Mouse (Mus musculus): ENCODE results near the gene Gm36028. TPM values are rescaled to one million over a fixed set of nuclear protein-coding genes. Genes with fewer than 3 reads are reported as not detected.

Gm36028 gene
- polyA plus RNA-seq, 1 experiment from 2014 or later: 6.2 TPM

GRCm38 (mm10) chr16:37808866-37809622 is 51.9 kb downstream of the Gm36028 start:
- Histone ChIP-seq H3K9me3 (ENCODE audit: control insufficient read depth) (no peaks in the 10 kb centered on the region), H3K36me3 (ENCODE audit: control insufficient read depth, insufficient read depth) (no peaks in the 10 kb centered on the region; the same call in 1 of the 2 replicates), H3K4me2 (replicated peaks; ENCODE audit: low read depth) (no peak overlapping the region; the same call in 1 of the 2 replicates), H3K4me1 (replicated peaks; ENCODE audit: control insufficient read depth, insufficient read depth, low read length) (0 out of 2 replicates have a peak, but pooled peaks cover 3% of the 10 kb centered on the region), H3K9ac (ENCODE audit: low read depth, low read length) (no peak overlapping the region), H3K27me3 (replicated peaks; ENCODE audit: control insufficient read depth, insufficient read depth, low read length) (no peaks in the 10 kb centered on the region), H3K27ac (ENCODE audit: low read depth, low read length) (no peak overlapping the region; the same call in 1 of the 2 replicates), H3K4me3 (ENCODE audit: low read depth, low read length) (no peak overlapping the region)
- no peak for TF ChIP-seq CTCF (IDR thresholded peaks at IDR 0.05; ENCODE audit: low read depth)
- 56% methylated on average over 10 of the region's 10 CpGs for WGBS
- ATAC-seq: no peak

GRCm38 (mm10) chr16:37807269-37807668 is 53.7 kb downstream of the Gm36028 start:
- TF ChIP-seq CTCF (IDR thresholded peaks at IDR 0.05; ENCODE audit: low read depth): no peak
- Histone ChIP-seq H3K4me3 (ENCODE audit: low read depth, low read length) (no peak overlapping the region), H3K27me3 (replicated peaks; ENCODE audit: control insufficient read depth, insufficient read depth, low read length) (no peaks in the 10 kb centered on the region), H3K4me2 (replicated peaks; ENCODE audit: low read depth) (no peak overlapping the region), H3K27ac (ENCODE audit: low read depth, low read length) (no peak overlapping the region), H3K9ac (ENCODE audit: low read depth, low read length) (no peak overlapping the region), H3K4me1 (replicated peaks; ENCODE audit: control insufficient read depth, insufficient read depth, low read length) (0 out of 2 replicates have a peak, but pooled peaks cover 3% of the 10 kb centered on the region), H3K36me3 (ENCODE audit: control insufficient read depth, insufficient read depth) (no peaks in the 10 kb centered on the region; the same call in 1 of the 2 replicates), H3K9me3 (ENCODE audit: control insufficient read depth) (no peaks in the 10 kb centered on the region)
- WGBS: 87% methylated on average over 8 of the region's 8 CpGs
- no peak for ATAC-seq

DNA sequence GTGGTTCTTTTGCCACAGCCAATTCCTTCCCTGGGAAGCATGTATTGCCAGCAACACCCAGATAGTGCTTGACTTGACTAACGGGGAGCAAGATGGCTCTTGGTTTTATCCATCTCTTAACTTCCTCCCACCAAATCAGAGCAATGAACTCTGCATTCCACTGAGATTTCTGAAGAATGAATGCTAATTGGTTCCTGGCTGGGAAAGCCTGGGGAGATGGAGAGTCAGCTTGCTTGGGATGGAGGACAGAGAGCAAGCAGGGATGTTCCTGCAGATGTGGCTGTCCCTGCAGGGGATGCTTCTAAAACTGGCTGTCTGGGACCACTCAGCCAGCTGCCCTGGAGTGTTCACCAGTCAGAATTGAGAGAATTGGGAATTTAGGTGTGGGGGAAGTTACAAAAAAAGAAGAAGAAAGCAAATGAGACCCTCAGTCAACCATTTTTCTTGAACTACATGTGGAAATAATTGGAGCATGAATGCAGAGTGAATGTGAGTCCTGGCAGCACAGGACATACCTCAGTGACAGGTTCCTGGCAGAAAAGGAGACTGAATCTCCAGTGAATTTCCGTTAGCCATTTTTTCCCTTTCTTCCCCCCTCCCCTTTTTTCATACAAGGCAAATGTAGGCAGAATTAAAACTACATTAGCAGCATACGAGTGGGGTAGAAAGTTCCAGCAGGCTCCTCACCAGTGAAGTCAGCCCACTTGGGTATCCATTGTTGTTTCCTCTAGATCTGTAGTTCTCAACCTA is 55.0 kb downstream of the Gm36028 start:
- no peaks in the 10 kb centered on the region for H3K9me3 ChIP-seq (ENCODE audit: control insufficient read depth)
- H3K27ac ChIP-seq (ENCODE audit: low read depth, low read length): no peak overlapping the region
- H3K4me1 ChIP-seq (replicated peaks; ENCODE audit: control insufficient read depth, insufficient read depth, low read length): 0 out of 2 replicates have a peak, but pooled peaks cover 3% of the 10 kb centered on the region
- no peak overlapping the region for H3K4me2 ChIP-seq (replicated peaks; ENCODE audit: low read depth)
- no peak for ATAC-seq
- no peak overlapping the region for H3K4me3 ChIP-seq (ENCODE audit: low read depth, low read length)
- no peaks in the 10 kb centered on the region for H3K27me3 ChIP-seq (replicated peaks; ENCODE audit: control insufficient read depth, insufficient read depth, low read length)
- H3K9ac ChIP-seq (ENCODE audit: low read depth, low read length): no peak overlapping the region
- WGBS: 75% methylated on average over 3 of the region's 3 CpGs
- no peaks in the 10 kb centered on the region; the same call in 1 of the 2 replicates for H3K36me3 ChIP-seq (ENCODE audit: control insufficient read depth, insufficient read depth)
- TF ChIP-seq CTCF (IDR thresholded peaks at IDR 0.05; ENCODE audit: low read depth): no peak

DNA sequence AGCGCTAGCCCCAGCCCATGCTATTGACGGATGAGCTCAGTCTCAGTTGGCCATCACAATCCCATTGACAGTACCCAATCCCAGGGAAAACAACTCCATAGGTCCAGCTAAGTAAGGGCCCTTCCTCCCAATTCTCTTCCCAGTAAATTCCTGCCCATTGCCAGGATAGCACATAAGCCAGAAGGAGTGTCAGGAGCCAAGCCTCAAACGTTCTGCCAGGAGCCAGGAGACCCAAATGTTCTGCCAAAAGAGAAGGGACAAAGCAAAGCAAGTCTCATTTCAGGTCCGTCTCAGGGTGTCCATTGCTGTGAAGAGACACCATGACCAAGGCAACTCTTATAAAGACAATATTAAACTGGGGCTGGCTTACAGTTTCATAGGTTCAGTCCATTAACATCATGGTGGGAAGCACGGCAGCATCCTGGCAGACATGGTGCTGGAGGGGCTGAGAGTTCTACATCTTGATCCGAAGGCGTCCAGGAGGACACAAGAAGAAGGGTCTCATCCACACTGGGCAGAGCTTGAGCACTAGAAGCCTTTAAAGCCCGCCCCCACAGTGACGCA is 57.5 kb downstream of the Gm36028 start:
- Histone ChIP-seq H3K27ac (ENCODE audit: low read depth, low read length) (no peak overlapping the region), H3K4me3 (ENCODE audit: low read depth, low read length) (no peak overlapping the region), H3K27me3 (replicated peaks; ENCODE audit: control insufficient read depth, insufficient read depth, low read length) (no peaks in the 10 kb centered on the region), H3K9me3 (ENCODE audit: control insufficient read depth) (no peaks in the 10 kb centered on the region), H3K4me1 (replicated peaks; ENCODE audit: control insufficient read depth, insufficient read depth, low read length) (no peaks in the 10 kb centered on the region), H3K36me3 (ENCODE audit: control insufficient read depth, insufficient read depth) (peaks cover 4% of the 10 kb centered on the region; the same call in 1 of the 2 replicates), H3K9ac (ENCODE audit: low read depth, low read length) (no peak overlapping the region), H3K4me2 (replicated peaks; ENCODE audit: low read depth) (no peak overlapping the region)
- TF ChIP-seq CTCF (IDR thresholded peaks at IDR 0.05; ENCODE audit: low read depth): no peak
- 94% methylated on average over 9 of the region's 9 CpGs for WGBS
- no peak for ATAC-seq

GRCm38 (mm10) chr16:37802686-37803295 is 58.2 kb downstream of the Gm36028 start:
- TF ChIP-seq CTCF (IDR thresholded peaks at IDR 0.05; ENCODE audit: low read depth): no peak
- ATAC-seq: no peak

More at GRCm38 (mm10) chr16:37802686-37803295, 58.2 kb downstream of the Gm36028 start:
- Histone ChIP-seq H3K4me1 (replicated peaks; ENCODE audit: control insufficient read depth, insufficient read depth, low read length) (no peaks in the 10 kb centered on the region), H3K4me2 (replicated peaks; ENCODE audit: low read depth) (no peak overlapping the region), H3K4me3 (ENCODE audit: low read depth, low read length) (no peak overlapping the region), H3K27me3 (replicated peaks; ENCODE audit: control insufficient read depth, insufficient read depth, low read length) (no peaks in the 10 kb centered on the region), H3K9me3 (ENCODE audit: control insufficient read depth) (no peaks in the 10 kb centered on the region), H3K36me3 (ENCODE audit: control insufficient read depth, insufficient read depth) (peaks cover 4% of the 10 kb centered on the region; the same call in 1 of the 2 replicates), H3K27ac (ENCODE audit: low read depth, low read length) (no peak overlapping the region), H3K9ac (ENCODE audit: low read depth, low read length) (no peak overlapping the region)
- 58% methylated on average over 4 of the region's 4 CpGs for WGBS

Data from intestine, postnatal 0 days (tissue).